Mouse (Mus musculus) NIH3T3 (cell line): ENCODE measurements at regions not wholly inside any gene's neighbourhood (a gene's known extent, or its start where the extent isn't known, plus 50 kb on each side); places are given as distances from the start of the nearest gene placed in this dataset.

Experiments used
- DNase-seq: peaks from one replicate; pipeline ENCODE4 v3.0.0-alpha.2; 2012; ENCODE audit warnings: low read depth

DNA sequence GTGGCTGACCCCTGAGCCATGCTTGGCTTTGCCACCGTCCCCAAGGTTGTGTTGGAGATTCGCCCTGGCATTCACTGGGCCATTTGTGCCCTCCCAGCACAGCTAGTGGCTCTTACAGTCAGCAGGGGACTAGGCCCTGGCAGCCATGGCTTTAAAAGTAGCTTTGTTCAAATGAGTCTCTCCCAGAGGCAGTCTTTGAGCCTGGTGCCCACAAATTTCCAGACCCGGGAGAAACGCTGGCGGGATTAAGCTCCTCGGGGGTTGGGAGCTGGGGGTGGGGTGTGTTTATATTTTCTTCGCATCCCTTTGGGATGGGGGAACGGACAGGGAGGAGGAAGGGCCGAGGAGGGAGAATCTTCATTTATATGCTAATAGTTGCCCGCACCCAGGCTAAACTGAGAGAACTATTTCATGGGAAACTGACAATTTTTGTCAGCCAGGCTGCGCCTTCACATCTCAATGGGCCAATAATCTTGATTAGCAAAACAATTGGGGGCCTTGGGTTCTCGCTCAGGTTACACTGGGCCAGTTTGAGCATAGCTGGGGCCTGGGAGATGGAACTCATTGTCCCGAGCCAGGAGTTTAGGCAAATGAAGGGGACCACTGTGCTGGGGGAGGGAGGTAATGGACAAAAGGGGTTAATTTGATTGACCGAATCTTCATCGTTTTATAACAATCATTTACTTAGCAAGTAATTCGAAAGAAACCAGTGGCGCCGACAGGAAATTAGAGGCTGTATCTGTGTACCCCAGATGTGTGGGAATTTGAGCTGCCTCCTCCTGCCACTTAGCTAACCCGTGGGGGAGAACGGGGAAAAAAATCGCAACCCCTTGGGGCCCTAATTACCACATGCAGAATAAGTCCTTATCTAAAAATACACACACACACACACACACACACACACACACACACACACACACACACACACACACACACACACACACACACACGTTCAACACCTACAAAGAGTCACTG, 227.7 kb upstream of the Sall1 start:
- no peak for DNase-seq

- no peak for DNase-seq
These were observed 226.0 kb upstream of the Sall1 start for GRCm38 (mm10) chr8:89270001-89270400.

DNA sequence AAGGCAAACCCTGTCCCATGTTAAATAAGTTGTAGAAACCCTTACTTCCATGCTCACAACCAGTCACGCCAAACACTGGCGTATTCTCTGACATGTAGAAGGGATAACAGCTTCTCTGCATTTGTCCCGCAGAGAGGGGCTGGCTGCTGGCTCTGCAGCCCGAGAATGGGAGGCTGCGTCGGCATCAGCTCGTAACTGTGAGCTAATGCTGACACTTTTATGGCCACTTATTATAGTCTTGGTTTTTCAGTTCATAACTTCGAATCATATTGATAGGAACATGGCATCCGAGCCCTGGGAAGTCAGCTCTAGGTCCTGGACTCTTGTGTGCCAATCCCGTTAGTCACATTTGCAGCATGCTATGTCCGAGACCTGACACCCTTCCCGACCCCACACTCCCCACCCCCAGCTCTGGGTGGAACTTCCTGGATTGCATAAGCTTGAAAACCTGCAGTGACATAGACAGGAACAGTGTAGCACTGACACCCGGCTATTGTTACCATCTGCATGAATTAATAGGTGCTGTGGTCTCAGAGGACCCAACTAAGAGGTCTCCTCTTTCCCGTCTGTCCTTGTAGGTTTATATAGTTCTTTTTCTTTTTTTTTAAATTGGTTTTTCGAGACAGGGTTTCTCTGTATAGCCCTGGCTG, 217.3 kb upstream of the Sall1 start:
- DNase-seq = no peak

DNA sequence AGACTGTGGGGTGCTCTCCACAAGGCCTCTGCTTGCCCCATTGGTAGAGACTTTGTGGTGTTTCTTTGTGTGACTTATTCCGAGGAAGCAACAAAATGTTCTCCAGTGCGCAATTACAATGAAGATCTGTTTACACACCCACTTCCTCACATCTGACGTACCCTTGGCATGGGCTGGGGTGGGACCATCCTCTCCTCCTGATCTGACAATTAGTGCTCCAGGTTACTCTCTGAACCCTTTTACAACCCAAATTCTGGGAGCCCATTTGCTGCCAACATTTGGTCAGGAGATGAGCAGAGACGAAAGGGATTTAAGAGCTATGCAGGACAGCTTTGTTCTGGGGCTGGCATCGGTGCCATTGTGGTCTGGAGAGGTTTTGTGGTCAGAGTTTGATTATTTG, 215.9 kb upstream of the Sall1 start:
- DNase-seq = no peak

DNA sequence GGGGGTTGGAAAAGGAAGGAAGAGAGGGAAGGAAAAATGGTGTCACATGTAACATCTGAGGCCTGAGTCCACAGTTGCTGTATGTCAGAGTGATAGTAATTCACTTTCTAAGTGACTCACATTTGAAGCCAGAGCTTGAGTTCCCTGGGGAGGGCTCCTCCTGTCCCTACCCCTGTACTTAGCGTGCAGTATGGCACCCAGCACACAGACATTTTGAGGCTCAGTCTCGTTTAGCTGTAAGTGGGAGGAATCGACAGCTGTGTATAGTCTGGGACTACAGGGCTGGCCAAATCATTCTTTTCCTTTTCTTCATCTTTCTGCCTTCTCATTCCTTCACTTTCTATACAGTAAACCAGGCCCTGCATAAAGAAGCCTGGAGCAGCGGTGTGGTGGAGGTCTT, 202.4 kb upstream of the Sall1 start:
- DNase-seq = no peak

DNA sequence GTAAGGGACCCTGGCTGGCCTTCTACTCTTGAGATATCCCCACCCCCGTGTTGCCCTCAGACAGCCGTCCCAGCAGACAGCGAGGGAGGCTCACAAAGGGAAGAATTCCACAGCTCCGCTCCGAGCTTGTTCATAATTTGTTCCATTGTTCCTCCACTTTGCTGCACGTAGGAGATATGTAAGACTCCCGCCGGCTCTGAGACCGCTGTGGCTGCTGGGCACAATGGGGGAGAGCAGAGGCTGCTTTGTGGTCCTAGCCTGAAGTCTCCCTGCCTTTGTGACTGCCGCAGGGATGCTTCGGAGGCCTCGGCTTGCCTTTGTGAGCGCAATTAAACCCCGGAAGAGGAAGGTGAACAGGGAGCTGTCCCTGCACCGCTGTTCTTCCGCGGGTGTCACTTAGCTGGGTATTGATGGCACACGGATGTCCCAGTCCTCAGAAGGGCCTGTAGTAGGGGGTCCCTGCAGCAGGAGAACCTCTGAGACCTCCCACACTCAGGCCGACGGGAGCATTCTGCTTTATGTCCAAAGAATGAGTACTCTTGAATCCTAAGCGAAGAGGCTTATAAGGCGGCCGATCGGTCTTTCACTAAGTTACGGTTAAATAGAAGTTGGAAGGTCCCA, 201.3 kb upstream of the Sall1 start:
- no peak for DNase-seq

GRCm38 (mm10) chr8:89241686-89242085, 197.7 kb upstream of the Sall1 start:
- no peak for DNase-seq

DNA sequence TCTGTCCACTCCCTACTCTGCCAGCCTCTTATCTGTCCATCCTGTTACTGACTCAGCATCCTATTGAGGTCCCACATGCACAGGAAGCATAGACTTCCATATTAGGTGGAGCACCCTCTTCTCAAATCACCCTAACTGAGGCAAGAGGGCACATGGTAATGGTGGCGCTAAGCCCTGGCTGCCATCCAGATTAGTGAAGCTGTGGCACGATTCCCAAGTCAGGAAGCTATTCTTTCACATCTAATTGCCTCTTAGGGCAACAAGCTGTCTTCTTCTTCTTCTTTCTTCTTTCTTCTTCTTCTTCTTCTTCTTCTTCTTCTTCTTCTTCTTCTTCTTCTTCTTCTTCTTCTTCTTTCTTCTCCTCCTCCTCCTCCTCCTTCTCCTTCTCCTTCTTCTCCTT, 195.7 kb upstream of the Sall1 start:
- DNase-seq = no peak

DNA sequence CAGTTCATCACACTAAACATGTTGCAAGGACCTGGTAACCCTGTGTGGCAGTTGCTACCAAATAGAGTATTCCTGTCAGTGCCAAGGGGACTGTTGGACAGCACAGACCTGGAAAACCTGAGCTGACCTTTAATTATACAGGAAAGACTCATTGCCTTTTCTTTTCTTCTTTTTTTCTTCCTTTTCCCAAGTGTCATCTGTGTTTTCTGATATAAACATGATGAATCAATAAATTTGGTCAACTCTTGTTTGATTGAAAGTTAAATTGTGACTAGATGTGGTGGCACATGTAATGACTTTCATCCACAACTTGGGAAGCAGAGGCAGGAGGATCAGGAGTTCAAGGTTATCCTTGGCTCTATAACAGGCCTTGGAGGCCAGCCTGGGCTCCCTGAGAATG, 190.1 kb upstream of the Sall1 start:
- no peak for DNase-seq

GRCm38 (mm10) chr8:89232318-89232717, 188.4 kb upstream of the Sall1 start:
- no peak for DNase-seq

- DNase-seq = no peak
These were observed 185.2 kb upstream of the Sall1 start for GRCm38 (mm10) chr8:89229144-89229543.

GRCm38 (mm10) chr8:89220870-89221269, 176.9 kb upstream of the Sall1 start:
- no peak for DNase-seq

DNA sequence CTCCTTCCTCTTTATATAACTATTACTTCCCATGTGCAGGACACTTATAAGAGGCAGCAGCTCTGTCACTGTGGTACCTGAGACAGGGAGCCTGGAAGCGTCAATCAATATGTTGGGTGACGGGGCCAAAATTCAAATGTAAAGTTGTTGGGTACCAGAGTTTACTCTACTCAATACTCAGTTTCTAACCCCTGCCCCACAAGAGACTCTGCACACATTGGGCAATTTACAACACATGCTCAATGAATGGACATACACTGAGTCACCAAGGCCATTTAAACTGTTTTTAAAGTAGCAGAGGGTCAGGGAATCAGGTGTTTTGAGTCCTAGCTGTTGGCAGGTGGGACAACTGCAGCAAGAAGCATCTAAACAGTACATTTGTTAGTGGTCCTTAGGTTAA, 176.4 kb upstream of the Sall1 start:
- DNase-seq = no peak

DNA sequence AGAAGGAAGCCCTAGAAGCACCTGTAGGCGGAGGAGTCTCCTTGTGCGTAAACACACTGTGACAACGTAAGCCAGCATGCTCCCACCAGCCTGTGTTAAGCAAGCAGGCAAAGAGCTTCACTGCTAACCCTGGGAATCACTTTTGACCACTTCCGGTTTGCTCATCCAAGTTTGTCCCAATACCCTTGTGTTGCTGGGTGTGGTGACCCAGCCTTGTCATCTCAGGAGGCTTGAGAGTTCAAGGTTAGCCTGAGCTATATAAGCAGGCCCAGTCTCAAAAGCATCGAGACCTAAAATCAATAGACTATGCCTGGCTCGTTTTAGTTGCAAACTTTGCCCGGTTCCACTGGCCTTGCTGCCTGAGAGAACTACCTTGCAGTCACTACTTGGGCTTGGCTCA, 175.2 kb upstream of the Sall1 start:
- DNase-seq = no peak

DNA sequence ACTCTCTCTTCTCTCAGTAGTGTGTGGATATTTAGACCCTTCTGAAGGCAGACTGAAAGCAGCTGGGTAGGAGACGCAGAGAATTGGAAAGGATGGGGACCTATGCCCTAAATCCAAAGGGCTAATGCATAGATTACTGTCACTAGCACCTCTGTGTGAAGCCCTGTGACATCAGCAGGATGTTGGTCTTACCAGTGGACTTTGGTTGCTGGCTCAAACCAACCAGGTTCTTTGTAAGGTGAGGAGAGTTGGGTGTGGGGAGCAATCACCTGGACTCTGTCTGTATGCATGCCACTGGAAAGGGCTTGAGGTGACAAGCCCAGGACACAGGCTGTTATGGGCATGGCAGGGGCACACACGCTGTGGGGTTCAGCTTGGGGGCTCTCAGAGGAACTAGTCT, 173.7 kb upstream of the Sall1 start:
- DNase-seq = no peak

- no peak for DNase-seq
These were observed 168.0 kb upstream of the Sall1 start for GRCm38 (mm10) chr8:89211931-89212330.

DNA sequence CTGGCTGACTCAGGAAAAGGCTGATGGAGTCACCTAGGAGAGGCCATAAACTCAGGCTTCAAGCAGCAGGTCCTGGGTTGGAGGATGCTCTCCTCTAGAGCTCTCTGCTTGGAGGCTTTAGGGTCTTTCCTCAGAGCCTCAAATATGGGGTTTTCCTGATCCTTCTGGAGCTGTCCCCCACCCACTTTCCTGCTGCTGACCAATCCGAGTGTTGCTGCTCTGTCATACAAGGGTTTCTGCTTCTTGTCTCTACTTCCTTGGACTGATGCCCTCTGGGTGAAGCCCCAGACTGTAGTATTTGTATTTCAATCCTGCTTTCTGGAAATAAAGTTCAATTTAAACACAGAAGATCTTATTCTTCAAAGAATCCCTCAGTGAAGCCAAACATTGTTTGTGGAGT, 166.7 kb upstream of the Sall1 start:
- no peak for DNase-seq

GRCm38 (mm10) chr8:89207891-89208290, 163.9 kb upstream of the Sall1 start:
- DNase-seq = no peak

GRCm38 (mm10) chr8:89202484-89203096, 158.6 kb upstream of the Sall1 start:
- DNase-seq = no peak

DNA sequence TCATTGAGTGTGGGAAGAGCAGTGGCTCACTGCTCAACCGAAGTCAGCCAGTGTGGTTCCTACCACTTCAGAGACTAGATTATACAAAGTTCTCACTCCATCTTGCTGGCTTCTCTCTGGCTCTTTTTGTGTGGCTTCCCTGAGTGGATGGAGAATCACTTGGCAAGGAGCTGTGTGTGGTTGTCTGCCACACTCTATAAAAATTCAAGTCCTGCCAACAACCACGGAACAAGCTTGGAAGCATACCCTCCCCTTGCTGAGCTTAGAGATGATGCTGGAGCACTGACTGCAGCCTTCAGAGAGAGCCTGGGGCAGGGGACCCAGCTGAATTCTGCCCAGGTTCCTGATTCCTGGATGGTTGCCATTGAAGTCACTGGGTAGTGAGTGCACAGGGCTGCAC, 156.3 kb upstream of the Sall1 start:
- no peak for DNase-seq

GRCm38 (mm10) chr8:89185314-89185713, 141.4 kb upstream of the Sall1 start:
- DNase-seq = no peak

GRCm38 (mm10) chr8:89175631-89176030, 131.7 kb upstream of the Sall1 start:
- DNase-seq = no peak

- DNase-seq = no peak
These were observed 127.6 kb upstream of the Sall1 start for GRCm38 (mm10) chr8:89171561-89171960.
